Mouse (Mus musculus) kidney, adult 2 months (tissue): ENCODE data around the gene Asprv1.

Source experiments
- CTCF ChIP-seq: fragments of 200-500 bp; conservative IDR thresholded peaks from 2 replicates; pipeline ENCODE4 v1.5.1; 2011; ENCODE audit warnings: low read depth, mild to moderate bottlenecking, control low read depth, low read length, moderate library complexity, mixed read lengths; ENCODE audit not compliant: insufficient read depth, insufficient read length
- POLR2A ChIP-seq: fragments of 200-500 bp; IDR thresholded peaks from one replicate; pipeline ENCODE4 v1.6.1; 2011; ENCODE audit warnings: low read depth, low read length, control low read depth

DNA sequence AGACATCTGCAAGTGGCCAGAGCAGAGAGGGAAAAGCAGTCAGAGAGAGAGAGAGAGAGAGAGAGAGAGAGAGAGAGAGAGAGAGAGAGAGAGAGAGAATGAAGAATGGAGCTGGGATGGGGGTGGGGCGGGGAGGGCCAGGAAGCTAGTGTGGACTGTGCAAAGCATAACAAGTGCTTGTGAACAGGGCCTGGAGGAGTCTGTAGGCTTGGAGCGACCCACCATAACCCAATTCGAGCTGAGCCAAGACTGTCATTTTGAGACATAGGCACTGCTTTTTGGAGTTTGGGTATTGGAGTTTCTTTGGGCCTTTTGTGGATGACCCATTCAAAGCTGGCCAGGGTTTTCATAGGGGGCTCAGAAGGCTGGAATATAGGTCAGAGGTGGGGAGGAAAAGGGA lies 48.0 kb upstream of the Asprv1 start:
- no peak for TF ChIP-seq CTCF
- TF ChIP-seq POLR2A: no peak
